Mouse (Mus musculus): ENCODE results near the gene Ddx39. TPM values are rescaled to one million over a fixed set of nuclear protein-coding genes. Genes with fewer than 3 reads are reported as not detected.

Ddx39 gene
- total RNA-seq, 2 experiments from 2014 or later = 115 to 124 TPM

GRCm38 (mm10) chr8:83736681-83737080, 21.7 kb downstream of the Ddx39 start:
- peak; percentile 21 for ATAC-seq (replicated peaks; ENCODE audit: poor library complexity, severe bottlenecking)

GRCm38 (mm10) chr8:83737346-83737745, 22.4 kb downstream of the Ddx39 start:
- ATAC-seq (replicated peaks; ENCODE audit: poor library complexity, severe bottlenecking) = no peak

DNA sequence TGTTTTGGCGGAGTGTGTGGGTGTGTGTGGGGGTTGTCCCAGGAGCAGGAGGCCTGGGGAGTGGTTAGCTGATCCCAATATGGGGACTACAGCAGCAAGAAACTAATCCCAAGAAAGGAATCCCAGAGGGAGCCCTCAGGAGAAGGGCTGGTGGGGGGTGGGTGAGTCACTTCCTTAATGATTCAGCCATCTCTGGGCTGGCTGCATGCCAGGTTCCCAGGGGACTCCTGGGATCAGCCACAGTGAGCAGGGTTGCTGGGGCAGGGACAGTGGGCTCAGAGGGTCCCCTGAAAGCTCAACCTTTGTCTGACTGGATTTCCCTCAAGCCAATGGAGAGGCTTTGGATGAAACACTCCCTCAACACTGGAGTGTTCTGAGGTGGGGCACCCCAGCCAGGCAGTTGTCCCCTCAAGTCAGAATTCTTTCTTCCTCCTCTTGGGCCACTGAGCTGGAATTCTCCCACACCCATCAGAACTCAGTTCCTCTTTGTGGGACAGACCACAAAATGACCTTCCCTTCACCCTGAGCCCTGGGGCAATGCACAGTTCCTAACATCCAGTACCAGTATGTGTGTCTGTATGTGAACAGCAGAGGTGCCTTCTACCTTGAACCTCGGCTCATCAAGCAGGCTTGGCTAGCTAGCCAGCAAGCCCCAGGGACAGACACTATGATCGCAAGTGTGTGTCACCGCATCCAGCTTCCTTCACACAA, 23.0 kb downstream of the Ddx39 start:
- peak; percentile 41 for ATAC-seq (replicated peaks; ENCODE audit: poor library complexity, severe bottlenecking)

- ATAC-seq (replicated peaks; ENCODE audit: poor library complexity, severe bottlenecking) = no peak
Observed at GRCm38 (mm10) chr8:83738949-83739710, 24.2 kb downstream of the Ddx39 start.

GRCm38 (mm10) chr8:83739711-83740468, 24.9 kb downstream of the Ddx39 start:
- peak; percentile 57 for ATAC-seq (replicated peaks; ENCODE audit: poor library complexity, severe bottlenecking)

DNA sequence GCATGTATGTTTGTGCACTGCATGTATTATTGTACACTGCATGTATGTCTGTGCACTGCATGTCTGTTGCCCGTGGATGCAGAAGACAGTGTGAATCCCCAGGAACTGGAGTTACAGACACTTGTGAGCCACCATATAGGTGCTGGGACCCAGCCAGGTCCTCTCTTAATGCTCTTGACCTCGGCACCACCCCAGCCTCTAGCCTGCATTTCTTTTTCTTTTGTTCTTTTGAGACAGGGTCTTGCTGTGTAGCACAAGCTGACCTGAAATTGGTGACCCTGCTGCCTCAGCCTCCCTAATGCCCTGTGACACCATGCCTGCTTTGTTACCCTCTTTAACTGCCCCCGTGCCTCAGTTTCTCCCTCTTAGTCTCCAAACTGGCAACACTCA, 25.6 kb downstream of the Ddx39 start:
- ATAC-seq (replicated peaks; ENCODE audit: poor library complexity, severe bottlenecking) = no peak

DNA sequence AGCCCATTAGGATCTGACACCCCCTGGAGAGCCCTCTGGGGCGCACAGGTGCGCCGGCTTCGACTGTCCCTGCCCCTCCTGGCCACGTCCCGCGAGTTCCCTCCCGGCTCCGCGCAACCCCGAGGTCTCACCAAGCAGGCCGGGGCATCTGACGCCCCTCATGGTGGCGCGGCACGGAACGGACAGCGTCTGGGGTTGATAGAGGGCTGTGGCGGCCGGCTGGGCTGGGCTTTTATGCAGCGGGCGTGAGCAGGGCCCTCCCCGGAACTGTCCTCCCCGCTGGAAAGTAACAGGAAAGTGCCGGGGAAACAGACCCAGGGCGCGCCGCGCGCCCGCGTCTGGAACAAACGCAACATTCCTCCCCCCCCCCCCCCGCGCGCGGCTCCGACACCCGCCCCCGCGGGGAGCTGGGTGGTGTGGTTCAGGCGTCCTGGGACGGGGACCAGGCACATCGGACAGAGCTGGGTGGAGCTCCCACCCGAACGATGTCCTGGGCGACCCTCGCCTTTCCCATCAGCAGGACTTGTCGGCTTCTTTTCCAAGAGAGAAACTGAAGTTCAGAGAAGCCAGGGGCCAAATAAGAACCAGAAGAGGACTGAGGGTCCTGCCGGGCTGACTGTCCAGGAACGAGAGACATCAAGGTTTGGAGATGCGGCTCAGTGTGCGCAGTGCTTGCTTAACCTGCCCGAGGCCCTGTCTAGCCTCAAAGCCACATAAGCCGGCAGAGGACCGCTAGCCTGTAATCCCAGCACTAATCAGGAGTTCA, 26.2 kb downstream of the Ddx39 start, which contains the start of gene Adgre5:
Gene Adgre5 (minus strand): TSS at position 351 of the 766 bp plus-strand sequence.
- ATAC-seq (replicated peaks; ENCODE audit: poor library complexity, severe bottlenecking) = peak; percentile 13

DNA sequence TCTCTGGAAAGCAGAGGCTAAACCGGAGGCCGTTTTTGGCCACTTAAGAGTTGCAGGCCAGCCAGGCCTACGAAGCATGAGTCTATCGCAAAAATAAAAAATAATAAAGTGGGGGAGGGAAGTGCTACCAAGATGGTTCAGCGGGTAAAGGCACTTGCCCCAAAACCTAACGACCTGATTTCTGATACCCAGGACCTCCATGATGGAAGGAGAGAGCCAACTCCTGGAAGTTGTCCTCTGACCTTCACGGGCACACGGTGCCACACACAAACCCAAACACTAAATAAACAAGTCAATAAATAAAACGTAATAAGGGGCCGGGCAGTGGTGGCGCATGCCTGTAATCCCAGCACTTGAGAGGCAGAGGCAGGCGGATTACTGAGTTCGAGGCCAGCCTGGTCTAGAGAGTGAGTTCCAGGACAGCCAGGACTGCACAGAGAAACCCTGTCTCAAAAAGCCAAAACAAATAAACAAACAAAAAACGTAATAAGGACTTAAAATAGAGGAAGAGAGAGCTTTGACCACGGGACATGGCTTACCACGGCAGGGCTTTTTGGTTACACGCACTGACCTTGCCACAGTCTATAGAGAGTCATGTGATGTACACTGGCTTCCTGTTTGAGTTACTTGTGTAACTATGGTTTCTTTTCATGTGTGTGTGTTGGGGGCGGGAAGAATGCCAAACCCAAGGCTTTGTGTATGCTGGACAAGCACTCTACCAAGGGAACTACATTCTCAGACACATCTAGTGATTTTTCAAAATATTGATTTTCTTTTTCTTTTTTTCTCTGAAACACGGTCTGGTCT, 27.1 kb downstream of the Ddx39 start:
- ATAC-seq (replicated peaks; ENCODE audit: poor library complexity, severe bottlenecking) = peak; percentile 40

DNA sequence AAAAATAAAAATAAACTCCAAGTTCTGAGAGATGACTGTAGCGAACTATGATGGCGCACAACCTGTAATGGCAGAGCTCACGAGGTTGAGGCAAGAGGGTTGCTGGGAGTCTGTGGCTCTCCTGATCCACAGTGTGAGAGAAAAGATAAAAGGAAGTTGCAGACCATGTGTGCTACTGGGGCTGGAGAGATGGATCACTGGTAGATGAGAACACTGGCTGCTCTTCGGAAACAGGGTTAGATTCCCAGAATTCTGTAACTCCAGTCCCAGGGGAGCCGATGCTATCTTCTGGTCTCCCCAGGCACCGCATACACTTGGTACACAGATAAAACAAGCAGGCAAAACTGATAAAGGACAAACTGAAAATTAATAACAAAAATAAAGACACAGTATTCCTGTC, 28.0 kb downstream of the Ddx39 start:
- no peak for ATAC-seq (replicated peaks; ENCODE audit: poor library complexity, severe bottlenecking)

GRCm38 (mm10) chr8:83744070-83744469, 29.1 kb downstream of the Ddx39 start:
- no peak for ATAC-seq (replicated peaks; ENCODE audit: poor library complexity, severe bottlenecking)

- peak; percentile 69 for ATAC-seq (replicated peaks; ENCODE audit: poor library complexity, severe bottlenecking)
Observed at GRCm38 (mm10) chr8:83747661-83748346, 32.8 kb downstream of the Ddx39 start.

- ATAC-seq (replicated peaks; ENCODE audit: poor library complexity, severe bottlenecking) = peak; percentile 83
Observed at GRCm38 (mm10) chr8:83748708-83749107, 33.7 kb downstream of the Ddx39 start.

GRCm38 (mm10) chr8:83749265-83749664, 34.3 kb downstream of the Ddx39 start:
- ATAC-seq (replicated peaks; ENCODE audit: poor library complexity, severe bottlenecking) = no peak

DNA sequence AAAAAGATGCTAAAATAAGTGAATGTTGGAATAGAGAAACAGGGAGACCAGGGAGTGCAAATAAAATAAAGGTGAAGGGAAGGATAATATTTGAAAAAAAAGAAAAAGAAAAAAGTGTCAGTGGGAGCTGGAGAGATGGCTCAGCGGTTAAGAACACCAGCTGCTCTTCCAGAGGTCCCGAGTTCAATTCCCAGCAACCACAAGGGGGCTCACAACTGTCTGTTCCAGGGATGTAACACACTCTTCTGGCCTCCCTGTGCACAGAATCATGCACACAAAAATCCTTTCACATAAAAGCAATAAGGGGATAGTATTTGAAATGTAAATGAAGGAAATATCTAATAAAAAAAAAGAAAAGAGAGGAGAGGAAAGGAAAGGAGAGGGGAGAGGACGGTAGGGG, 39.2 kb downstream of the Ddx39 start:
- no peak for ATAC-seq (replicated peaks; ENCODE audit: poor library complexity, severe bottlenecking)

- ATAC-seq (replicated peaks; ENCODE audit: poor library complexity, severe bottlenecking) = no peak
Observed at GRCm38 (mm10) chr8:83756273-83756672, 41.3 kb downstream of the Ddx39 start.

DNA sequence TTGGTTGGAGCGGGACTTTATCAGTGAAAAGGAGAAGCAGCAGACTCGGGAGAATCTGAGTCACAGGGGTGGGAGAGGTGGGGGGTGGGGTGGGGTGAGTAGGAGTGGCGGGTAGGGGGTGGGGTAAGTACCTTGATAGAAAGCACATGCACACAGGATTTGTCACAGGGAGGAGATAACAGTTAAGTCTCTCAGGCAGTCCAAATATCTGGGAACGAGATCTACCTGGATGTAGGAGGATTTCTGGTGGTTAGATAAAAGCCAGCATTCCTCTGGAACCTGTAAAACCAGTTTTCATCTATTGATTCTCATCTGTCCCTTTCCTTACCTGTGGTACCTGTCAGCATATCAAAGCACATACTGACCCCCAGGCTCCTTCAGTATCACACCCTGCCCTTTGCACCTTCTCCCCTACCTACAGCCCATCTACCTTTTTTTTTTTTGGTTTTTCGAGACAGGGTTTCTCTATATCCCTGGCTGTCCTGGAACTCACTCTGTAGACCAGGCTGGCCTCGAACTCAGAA, 42.2 kb downstream of the Ddx39 start:
- no peak for ATAC-seq (replicated peaks; ENCODE audit: poor library complexity, severe bottlenecking)

DNA sequence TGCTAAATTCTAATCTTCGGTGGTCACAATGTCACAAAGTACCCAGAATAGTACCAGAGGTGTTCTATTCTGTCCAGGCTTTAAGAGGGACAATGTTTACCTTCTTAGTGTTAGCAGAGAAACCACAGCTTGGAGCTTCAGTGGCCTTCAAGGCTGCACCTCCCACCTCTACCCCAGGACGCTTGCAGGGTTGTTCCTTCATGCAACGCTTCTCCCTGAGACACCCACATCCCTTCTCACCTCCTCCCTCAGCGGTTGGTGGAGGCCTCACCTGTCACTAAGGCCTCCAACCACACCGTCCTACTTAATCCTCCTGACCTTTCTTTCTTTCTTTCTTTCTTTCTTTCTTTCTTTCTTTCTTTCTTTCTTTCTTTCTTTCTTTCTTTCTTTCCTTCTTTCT, 43.3 kb downstream of the Ddx39 start:
- ATAC-seq (replicated peaks; ENCODE audit: poor library complexity, severe bottlenecking) = no peak

GRCm38 (mm10) chr8:83759231-83759759, 44.3 kb downstream of the Ddx39 start:
- ATAC-seq (replicated peaks; ENCODE audit: poor library complexity, severe bottlenecking) = no peak

Measured in granulocyte monocyte progenitor cell, adult 5-6 weeks (primary cell).